Mouse (Mus musculus) retina, postnatal 7 days (tissue): Measurements from ENCODE around the gene Fam13c.

Source experiments
- DNase-seq: peaks from one replicate; pipeline ENCODE4 v3.0.0-alpha.2; 2012; ENCODE audit warnings: low read depth, low spot score

The Fam13c gene

GRCm38 (mm10) chr10:70520143-70521131 is 80.2 kb downstream of the Fam13c start:
- no peak for DNase-seq

- no peak for DNase-seq
Observed at GRCm38 (mm10) chr10:70521379-70521778, 81.1 kb downstream of the Fam13c start.

DNA sequence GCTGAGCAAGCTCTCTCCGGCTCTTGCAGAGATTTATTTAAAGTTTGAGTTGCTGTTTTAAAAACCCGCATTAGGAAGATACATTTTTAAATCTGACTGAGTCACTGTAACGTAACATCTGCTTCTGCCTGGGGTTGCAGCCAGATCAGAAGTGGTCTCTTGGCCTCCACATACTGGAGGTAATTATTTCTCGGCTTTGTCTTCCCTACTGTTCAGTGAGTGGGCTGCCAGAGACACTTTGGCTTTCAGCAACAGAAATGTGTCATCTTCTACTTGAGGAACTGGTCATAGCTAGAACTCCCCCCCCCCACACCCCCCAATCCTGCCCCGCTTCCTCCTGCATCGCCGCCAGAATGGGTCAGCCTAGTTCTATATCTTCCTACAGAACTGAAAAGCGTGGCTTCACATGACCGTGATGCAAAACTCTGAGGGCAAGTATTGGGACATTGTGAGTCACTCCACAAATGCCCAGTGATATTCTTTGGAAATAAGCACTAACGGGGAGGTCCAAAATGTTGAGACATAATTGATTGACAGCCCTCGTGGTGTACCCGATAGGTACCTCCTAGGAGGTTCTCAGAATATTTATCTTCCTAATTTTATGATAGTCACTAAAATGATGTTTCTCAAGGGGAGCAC is 90.0 kb downstream of the Fam13c start:
- DNase-seq: no peak

GRCm38 (mm10) chr10:70532249-70532648 is 92.0 kb downstream of the Fam13c start:
- DNase-seq: no peak

- no peak for DNase-seq
Observed at GRCm38 (mm10) chr10:70533301-70533781, 93.1 kb downstream of the Fam13c start.

DNA sequence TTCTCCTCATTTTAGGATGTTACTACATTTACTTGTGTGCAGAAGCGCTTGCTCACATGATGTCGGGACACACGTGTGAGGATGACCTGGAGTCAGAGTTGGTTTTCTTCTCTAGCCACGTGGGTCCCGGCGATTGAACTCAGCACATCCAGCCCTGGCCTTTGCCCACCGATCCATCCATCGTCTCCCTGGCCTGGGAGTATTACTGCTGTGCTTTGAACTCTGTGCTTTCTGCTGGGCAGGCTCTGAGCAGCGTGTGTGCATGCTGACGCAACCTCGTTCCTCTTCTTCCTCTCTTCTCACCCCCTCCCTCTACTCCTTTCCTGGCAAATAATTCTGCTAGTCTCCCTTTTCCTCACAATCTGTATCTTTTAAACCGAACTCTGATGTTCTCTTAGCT is 93.7 kb downstream of the Fam13c start:
- no peak for DNase-seq

DNA sequence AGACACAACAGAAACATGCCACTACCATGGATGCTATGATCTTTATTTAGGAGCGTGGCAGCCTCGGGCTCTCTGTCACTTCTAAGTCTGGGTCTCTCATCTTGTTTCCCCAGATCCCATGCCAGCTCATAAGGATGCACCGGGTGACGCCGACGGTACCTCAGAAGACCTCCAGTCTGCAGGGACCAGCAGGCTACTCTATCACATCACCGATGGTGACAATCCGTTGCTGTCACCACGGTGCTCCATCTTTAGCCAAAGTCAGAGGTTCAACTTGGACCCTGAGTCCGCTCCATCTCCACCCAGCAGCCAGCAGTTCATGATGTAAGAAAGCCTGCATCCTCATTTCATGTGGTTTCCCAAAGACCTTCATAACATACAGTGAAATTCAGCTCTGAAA is 94.3 kb downstream of the Fam13c start:
- no peak for DNase-seq

GRCm38 (mm10) chr10:70535401-70535800 is 95.1 kb downstream of the Fam13c start:
- no peak for DNase-seq

DNA sequence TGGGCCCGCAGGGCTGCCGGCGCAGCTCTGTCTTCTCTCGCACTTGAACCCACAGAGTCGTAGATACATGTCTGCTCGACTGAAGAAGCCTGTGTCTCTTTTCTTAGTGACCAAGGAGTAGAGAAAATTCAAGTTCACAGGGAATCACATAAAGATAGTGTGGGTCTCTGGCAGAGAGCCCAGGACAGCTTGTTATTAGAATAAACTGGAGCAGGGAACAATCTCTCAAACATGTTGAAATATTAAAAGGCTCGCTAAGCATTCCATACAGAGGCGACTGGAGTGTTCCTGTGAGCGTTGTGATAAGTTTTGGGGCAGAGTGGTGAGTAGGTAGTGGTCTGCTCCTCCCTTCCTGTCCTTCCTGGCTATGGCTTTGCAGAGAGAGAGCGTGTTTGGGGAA is 97.4 kb downstream of the Fam13c start:
- DNase-seq: no peak

GRCm38 (mm10) chr10:70539251-70539650 is 99.0 kb downstream of the Fam13c start:
- DNase-seq: no peak

- no peak for DNase-seq
Observed at GRCm38 (mm10) chr10:70540456-70541195, 100.3 kb downstream of the Fam13c start.

GRCm38 (mm10) chr10:70542857-70543256 is 102.6 kb downstream of the Fam13c start:
- no peak for DNase-seq

- no peak for DNase-seq
Observed at GRCm38 (mm10) chr10:70552531-70552930, 112.2 kb downstream of the Fam13c start.

DNA sequence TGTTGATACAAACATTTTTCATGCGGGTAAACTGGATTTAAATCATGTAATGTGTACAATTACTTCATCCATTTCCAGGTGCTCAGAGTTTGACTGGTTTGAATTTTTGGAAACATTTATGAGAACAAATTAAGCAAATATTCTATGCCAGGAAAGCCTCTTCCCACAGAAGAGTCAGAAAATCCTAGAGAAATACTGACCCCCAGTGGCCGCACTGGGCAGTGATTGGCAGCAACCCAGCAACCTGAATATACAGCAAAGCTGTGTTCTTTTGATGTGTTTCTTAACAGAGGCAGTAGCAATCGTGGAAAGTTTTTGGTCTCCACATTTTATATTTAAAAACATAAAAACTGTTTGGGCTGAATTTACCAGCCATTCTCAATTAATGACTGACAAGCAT is 123.4 kb downstream of the Fam13c start:
- DNase-seq: peak; percentile 53

DNA sequence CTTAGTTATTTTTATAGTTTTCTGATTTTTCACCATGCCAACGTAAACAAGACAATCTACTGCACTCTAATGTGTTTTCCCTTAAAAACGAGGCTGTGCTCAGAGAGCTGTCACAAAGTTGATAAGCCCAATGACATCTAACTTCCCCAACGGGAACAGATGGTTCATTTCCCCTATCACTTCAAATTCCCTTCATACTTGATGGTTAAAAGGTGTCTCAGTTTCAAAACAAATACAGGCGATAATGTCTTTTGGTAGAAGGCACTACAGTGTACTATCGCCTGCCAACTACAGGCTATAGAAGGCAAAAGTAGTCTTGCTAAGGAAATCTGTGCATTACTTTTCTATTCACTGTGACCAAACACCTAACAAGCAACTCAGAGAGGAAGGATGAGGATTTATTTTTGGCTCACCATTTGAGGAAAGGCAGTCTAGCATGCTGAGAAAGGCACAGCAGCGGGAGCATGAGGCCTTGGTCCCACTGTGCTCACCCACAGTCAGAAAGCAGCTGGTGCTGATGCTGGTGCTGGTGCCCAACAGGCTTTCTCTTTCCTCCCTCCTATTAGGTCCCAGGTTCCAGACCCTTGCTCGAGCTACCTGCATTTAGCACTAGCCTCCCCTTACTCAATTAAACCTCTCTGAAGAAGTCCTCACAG is 141.4 kb downstream of the Fam13c start:
- DNase-seq: no peak

GRCm38 (mm10) chr10:70584171-70584570 is 143.9 kb downstream of the Fam13c start:
- DNase-seq: no peak

DNA sequence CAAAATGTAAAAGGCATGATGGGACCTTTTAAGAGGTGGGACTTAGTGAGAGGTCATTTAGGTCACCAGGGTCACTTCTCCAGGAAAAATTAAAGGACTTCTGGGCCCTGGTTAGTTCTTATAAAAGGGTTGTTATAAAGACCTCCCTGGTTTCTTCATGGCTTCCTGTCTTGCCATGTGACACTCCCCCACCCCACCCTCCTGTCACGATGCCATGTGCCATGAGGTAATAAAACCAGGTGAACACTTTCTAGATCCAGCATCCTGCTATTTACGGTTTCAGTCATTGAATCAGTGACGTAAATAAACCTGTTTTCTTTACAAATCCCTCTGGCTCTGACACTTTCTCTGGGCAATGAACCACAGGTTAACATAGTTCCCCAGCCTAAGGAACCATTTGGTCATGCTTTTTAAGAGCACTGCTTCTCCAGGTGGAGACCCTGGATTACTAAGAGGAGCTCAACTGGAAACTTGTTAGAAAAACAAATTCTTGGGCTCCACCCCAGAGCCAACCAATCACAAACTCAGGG is 146.7 kb downstream of the Fam13c start:
- DNase-seq: no peak

DNA sequence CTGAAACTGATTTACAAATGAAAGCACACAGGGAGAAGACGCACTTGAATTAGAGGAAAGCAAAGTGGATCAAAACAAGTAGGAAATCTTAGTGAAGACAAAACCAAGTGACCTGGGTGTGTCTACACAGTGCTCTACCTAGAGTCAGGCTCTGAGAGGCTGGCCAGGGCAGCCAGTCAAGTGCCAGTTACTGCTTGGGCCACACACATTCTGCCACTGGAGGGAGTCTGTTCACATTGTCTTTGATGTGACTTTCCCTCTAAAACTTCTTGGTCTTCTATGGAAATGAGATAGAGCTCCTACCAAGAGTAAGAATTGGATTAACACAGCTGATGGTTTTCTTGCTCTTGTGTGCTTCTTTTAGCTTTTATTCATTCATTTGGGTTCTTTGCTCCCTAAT is 153.7 kb downstream of the Fam13c start:
- DNase-seq: no peak

- DNase-seq: peak; percentile 19
Observed at GRCm38 (mm10) chr10:70598081-70598515, 157.8 kb downstream of the Fam13c start.

DNA sequence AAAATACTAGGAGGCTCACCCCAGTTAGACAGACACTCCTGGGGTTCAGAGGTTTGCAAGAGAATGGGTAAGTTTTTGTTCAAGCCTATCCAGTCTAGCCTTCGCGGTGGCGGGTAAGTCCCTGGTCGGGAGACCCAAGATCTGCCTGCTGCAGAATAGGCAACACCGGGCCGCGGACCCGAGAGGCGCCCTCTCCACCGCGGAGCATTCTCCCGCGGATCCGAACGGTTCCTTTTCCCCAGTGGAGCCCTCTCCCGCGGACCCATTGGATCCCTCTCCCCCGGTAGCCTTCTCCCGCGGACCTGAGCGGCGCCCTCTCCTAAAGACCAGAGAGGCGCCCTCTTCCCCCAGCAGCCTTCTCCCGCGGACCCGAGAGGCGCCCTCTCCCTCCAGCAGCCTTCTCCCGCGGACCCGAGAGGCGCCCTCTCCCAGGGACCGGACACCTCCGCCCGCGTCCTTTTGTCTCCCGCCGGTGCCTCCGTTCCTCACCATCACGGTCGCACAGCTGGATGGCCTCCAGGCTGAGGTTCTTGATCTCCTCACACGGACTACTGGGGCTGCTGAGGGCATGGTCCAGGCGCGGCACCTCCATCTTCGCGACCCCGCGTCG is 158.3 kb downstream of the Fam13c start:
- DNase-seq: peak; percentile 53
